Mouse (Mus musculus) testis, postnatal 14 days (tissue): ENCODE measurements around the gene Cdk14.

Source experiments
- DNase-seq: peaks from one replicate; pipeline ENCODE4 v3.0.0; 2021; ENCODE audit warnings: low spot score

Cdk14 gene

DNA sequence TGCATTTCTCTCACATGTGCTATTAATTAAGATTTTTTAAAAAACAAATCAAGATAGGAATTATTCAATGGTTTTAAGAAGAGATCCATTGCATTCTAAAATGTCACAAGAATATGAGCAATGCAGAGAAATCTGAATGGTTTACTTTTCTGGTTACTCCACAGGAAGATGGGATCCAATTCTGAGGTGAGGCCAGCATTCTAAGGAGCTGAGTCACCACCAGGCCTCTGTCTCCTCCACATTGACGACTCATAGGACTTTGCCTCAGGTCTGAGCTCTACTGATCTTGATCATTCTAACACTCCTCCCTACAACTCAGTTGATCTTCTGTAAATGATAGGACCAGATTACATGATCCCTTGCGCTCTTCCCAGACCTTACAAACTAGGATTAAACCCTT is 239.4 kb downstream of the Cdk14 start:
- no peak for DNase-seq

DNA sequence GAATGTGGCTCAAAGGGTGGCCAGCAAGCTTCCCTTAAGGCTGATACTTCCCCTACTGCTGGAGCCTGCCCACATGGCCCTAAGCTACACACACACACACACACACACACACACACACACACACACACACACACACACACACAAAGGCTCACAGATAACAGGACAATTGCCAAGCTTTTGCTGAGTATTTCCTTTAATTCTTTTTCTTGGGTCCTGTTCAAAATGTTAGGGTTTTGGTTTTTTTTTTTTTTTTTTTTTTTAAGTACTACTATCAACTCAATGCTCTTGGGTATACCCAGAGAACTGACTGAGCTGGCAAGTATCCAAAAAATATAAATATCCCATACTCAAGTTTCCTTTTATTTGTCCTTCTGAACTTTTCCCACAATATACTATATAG is 239.8 kb downstream of the Cdk14 start:
- DNase-seq, result no peak

DNA sequence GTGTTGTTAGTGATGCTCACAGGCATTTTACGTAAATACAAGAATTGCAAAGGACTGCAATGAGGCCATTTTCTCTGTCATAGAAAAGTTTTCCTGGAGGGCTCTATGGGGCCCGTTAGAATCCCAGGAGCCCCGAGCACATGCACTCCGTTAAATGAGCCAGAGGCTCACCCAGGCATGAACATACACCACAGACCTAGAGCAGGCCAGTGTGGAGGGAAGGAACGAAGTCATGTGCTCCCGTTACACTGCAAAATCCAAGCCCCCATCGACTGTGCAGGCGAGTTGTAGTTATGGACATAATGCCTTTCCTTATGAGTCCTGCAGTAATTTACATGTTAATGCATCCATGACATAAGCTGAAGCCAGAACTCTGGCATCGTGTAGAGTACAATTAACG is 244.1 kb downstream of the Cdk14 start:
- DNase-seq, result no peak

DNA sequence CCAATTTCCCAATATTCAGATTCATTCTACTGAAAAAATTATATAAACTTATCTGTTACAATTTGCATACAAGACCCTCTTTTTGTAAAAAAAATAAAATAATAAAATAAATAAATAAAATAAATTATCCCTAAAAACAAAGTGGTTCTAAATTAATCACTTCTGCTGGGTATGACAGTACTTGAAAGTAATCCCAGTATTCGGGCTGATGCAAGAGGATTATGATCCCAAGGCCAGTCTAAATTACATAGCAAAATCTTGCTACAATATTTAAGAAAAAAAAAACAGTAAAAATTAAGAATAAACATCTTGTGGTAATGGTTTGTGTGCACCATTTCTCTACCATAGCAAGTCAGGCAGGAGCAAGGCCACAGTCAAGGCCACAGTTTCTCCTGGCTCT is 244.5 kb downstream of the Cdk14 start:
- no peak for DNase-seq

DNA sequence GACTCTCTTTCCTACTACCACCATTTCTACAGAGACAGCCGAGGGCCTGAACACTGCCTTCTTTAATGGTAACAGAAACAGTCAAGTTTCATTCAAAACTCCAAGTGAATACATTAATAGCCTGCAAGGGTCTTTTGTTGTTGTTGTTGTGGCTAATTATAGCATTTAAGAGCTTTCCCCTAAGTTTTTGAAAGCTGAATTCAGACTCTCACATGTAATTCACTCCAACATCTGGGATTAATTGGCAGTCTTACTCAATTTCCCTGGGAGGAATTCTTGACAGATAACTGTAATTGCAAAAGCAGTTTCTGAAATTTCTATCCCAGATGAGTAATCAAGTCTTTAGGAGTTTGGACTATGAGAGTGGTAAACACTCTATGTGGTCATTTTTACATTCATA is 245.0 kb downstream of the Cdk14 start:
- DNase-seq, result no peak

DNA sequence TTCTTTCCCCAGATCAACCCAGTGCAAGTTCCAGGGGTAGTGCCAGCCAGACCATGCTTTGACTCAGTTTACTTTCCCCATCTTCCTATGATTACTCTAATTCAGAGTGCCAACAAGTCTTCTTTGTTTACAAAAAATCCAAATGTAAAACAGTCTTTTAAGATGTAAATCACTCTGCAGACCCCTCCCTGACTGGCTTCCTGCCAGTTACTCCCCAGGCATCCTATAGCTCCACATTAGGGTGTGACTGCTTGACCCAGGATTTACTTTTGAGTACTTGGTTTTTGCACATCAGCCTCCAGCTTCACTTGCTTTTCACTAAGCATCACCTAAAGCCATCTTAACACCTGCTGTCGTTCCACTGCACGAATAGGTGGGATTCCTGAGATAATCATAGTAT is 254.0 kb downstream of the Cdk14 start:
- DNase-seq, result no peak

DNA sequence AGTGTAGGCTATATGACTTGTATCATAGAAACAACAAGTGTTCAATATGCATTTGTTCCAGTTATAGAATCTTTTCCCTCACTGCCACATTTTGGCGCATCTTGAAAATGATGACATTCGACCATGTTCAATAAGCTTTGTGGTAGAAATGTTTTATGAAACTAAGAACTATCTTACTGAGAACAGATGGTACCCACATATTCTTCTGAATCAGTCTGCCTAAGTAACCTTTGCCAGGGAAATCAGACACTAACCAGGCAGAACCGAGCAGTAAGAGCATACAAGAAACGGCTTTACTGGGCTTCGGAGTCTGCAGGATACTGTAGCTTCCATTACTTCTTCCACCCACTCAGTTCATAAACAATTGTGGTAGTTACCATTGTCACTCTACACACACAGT is 255.8 kb downstream of the Cdk14 start:
- DNase-seq, result no peak

DNA sequence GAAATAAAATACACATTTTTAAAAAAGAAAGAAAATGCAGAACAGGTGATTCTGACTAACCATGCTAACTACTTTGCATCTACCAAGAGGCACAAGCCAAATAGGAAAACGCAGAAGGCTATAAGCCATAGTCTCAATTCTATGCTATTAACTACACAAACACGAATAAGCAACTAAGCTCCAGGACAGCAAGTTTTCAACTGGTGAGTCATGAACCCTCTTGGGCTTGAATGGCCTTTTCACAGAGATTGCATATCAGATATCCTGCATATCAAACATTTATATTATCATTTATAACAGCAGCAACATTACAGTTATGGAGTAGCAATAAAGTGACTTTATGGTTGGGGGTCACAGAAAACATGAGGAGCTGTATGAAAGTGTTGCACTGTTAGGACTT is 256.3 kb downstream of the Cdk14 start:
- no peak for DNase-seq

DNA sequence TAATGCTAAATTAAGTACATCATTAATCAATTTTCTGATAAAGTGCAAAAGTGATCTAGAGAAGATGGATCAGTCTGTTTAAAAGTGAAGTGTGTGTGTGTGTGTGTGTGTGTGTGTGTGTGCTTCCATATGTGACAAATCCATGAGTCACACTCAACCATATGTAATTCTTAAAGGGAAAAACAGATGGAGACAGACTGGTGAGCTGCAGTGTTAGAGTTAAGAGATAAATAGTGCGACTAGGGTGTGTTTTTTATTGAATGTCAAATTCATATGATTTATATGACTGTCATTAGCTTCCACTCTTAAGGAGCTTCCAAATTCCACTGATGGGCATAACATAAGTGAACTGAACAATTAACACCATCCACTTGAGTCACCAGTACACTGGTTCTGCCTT is 260.6 kb downstream of the Cdk14 start:
- DNase-seq, result no peak

DNA sequence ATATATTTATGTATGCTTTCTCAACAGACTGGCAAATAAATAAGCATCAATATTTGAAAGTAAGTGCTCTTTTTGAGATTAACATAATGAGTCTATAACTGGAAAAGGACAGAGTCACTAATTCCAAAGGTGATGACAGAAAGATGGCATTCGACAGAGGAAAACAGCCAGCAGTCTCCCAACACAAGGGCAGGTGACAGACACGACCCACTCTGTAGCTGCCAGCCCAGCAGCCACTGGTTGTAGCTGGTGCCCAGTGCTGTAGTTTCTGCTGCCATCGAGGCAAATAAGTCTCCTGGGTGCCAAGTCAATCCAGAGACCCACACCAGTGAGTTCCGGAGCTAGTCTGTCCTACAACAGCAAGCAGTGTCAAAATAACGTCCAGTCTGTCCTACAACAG is 280.3 kb downstream of the Cdk14 start:
- no peak for DNase-seq

DNA sequence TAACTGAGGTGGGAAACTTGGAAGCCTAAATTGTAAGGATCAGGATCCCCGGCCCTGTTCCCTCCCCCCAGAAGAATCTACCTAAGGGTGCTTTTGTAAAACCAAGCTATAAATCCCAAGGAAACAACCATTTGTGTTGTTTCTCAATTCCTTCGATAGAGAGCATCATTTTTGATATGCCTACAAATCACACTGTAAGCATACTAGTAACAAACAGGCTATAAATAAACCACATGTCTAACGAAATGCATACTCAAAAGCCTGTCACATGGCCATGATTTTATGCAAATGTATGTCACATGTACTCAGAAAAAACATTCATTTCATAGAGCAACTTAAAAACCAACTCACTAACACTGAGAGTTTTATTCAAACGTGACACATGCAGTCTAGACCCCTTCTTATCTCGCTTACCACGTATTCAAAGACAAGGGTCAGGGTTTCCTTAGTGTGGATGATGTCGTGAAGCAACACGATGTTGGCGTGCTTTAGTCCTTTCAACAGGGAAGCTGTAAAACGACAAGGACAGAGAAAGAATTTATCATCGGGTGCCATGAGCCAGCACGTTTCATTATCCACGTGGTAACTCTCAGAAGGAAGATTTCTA is 285.1 kb downstream of the Cdk14 start:
- no peak for DNase-seq

DNA sequence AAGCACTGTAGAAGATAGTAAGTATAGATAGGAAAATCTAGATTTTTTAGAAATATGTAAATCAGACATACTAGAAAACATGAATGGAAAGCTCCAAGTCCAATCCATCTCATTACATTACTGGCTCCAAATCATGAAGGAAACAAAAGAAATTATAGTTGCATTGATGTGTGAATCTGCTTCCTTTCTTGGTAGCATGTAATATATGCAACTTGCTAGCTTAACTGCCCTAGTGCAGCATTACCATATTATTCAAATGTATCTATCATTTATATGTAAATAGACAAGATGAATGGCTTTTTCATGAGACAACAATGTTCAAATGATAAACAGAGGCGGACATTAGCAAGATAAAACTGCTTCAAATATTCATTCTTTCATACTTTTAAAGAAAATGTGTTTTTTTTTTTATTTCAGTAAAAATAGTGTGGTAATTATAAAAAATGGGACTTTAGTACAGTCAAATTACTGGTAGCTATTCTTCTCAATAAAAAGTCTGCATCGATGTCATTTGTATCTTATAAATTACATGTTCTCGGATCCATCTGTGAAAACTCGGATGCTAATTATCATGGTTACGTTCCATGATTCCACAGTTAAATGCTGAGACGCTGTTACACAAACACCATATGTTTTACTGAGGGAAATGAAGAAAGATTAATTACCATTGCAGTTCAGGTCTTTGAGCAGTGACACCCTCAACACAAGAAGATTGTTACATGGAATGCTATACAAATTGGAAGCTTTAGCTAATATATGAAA is 285.8 kb downstream of the Cdk14 start:
- DNase-seq, result no peak

DNA sequence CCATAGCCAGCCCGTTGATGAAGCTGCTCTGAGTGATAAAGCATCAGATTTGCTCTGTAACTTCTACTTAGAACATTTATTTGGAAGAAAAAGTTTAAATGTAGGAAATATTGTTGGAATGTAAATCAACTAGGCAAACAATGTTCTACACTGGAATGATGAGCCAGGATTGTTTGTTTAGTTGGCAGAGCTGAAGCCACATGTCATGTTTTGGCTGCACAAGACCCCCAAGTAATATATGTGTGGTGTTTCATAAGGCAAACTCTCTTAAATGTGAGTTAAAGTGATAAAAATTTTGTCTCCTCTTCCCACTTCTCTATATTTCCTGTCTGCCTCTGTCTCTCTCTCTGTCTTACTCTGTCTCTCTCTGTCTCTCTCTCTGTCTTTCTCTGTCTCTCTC is 291.3 kb downstream of the Cdk14 start:
- DNase-seq, result no peak

DNA sequence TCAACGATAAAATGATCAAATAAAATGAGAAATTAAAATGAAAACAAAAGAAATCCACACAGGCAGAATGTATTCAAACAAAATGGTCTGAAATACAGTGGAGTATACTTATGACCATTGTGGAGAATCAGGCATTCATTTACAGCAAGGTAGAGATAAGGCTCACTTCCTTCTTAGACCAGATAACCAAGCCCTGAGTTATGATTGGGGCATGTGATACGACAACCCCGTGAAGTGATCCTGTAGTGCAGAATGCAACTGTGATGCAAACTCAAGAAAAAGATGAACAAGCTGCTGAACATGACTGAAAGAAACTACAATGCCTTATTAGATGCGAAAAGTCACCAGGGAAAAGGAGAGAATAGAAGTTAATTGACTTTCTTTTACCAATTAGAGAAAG is 295.5 kb downstream of the Cdk14 start:
- DNase-seq, result no peak

DNA sequence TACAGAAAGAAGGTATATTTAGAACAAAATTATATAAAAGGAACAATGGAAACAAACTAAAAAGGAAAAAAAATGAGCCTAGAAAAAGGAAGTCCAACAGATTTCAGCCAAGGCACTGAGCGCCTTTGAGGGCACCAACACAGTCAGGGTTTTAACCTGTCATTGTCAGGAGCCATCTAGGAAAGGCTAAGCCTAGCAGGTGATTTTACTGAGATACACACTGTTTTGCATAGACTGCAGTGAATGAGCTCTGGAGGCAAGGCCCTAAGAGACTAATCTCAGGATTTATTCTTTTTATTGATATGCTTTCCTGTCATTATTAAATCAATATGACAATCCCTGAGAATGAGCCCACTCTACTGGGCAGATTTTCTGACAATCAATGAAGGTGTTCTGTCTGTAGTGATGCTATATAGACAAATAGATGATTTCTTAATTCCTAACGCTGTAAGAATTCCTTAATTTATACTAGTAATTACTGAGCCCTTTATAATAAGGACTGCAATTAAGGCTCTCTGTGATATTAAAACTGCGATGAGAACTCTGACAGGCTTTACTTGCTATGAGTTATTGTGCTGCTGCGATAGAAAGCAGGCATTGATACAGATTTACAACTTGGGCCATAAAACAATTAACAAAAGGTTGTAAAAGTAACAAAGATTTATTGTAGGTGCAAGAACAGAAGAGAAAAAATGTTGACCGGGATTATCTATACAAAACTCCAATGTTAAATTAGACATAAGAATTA is 303.2 kb downstream of the Cdk14 start:
- no peak for DNase-seq

DNA sequence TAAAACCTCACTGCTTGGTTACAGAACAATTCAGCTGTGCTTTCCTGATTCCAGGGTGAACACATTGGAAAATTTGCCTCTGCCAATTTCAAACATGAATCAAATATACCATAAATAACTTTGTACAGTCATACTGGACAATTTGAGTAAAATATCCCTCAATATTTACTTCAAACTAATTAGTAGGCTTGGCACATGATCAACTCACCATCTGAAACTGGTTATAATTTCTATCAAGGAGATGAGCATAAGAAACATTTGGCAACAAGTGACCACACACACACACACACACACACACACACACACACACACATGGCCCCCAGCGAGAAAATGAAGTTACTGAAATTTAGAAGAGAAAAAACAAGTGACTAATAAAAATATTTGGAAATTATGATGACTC is 304.6 kb downstream of the Cdk14 start:
- no peak for DNase-seq

DNA sequence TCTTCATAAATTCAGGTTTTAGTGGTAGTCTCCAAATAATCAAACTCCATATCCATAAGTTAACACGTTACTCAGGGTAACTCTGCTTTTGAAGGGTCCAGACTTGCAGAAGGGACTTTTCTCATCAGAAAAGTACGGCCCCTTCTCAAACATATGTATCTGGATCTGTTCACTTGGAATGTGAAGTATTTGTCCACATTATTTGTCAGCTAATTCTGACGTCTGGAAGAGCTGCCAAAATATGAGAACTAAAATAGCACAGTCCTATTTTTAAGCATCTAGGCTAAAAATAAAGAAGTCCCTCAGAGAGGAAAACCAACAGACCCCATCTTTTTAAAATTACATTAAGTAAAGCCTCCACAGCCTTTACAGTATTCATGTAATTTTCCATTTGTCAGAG is 310.5 kb downstream of the Cdk14 start:
- no peak for DNase-seq

DNA sequence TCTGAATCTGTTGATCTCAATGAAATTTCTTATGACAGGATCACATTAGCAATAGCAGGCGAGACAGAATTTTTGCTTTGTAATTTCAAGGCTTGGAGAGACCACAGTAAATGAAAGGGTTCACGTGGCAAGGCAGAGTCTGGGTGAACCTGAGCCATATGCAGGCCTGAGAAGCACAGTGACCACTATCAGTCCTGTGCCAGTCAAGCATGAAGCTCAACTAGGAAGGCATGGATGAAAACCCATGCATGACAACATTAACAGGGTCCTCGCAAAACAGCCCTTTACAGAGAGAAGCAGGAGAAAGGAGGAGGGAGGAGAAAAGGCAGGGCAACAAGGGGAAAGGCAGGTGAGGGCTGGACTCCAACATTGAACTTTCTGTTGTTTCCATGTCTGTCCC is 311.1 kb downstream of the Cdk14 start:
- DNase-seq, result no peak

DNA sequence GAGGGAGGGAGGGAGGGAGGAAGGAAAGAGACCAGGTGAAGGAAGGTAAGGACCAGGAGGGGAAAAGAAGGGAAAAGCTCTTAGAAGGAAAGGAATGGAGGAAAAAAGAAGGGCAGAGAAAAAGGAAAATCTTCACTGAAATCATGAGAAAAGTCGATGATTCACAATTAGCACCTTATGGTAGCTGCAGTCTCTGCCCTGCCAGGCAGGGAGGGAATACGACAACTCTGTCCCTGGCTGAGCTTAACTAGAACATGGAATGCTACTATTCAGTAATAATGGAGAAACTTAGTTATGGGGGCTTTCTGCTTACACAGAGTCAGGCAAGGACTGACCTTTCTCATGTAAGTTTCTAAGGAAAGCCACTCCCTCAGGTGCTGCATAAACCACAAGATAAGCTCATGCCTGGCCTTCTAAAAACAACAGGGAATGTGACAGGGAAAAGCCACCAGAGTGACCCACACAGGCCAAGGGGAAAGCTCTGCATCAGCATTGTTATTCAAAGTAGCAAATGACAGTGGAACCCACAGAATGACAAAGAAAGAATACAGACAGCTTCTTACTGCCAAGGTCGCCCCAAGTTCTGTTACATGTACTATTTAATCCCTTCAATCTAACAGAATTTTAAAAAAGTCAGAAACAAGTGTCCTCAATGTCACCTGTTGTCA is 323.7 kb downstream of the Cdk14 start:
- no peak for DNase-seq

DNA sequence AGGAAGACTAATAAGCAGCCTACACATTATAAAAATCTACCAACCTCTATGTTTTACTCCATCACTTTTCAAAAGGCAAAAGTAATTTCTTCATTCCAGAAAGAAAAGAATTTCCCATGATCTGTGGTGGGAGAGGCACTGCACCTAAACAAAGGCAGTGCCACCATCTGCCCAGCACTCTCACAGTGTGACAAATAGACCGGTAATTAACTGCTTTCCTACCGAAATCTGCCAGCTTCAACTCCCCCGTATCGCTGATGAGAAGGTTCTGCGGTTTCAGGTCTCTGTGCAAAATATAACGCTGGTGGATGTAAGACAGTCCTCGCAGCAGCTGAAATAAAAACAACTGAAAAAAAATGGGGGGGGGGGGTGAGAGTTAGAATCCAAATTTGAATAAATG is 327.4 kb downstream of the Cdk14 start:
- no peak for DNase-seq

DNA sequence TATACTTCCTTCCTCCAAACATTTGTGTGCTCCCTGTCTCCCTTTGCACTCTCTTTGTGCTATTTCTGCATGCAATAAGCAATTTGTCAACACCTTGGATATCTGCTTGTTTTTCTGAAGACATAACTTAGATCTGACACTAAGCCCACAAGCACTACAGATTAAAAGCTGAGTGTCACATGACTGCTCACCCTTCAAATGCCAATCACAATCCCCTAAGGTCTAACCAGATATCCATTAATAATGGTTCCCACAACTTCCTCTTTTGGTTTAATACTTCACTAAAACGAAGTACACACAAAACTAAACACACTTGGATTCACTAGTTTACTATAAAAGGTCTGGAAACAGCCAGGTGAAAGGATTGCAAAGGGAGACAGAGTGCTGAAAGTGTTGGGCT is 348.6 kb downstream of the Cdk14 start:
- DNase-seq, result no peak

DNA sequence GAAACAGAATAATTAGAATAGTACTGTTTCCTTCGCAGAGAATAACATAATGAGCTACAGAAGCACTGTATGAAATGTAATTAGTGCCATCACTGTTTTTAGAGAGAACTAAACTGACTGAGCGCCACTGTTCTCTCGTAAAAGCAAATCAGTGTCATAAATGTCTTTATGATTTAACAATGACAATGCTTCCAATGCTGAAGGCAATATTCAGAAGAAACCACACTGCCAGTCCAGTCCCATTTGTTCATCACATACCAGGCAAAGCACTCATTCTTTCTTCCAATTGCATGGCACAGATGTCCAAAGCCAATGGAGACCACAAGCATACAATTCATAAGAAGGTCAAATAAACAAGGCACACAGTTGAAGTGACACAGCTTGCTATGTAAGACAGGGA is 355.4 kb downstream of the Cdk14 start:
- DNase-seq, result no peak
